Comparison of ENCODE assay signal across 8 mouse cellular contexts in genomic region chr9:21320619-21321512, GRCm38 (mm10). TPM values are rescaled to one million over a fixed set of nuclear protein-coding genes. Genes with fewer than 3 reads are reported as not detected.
DNase-seq lines count a peak whose midpoint lies in the region; ATAC-seq and TF ChIP-seq lines count a peak whose summit lies in the region.

Slc44a2 (plus strand) TSS chr9:21320698.

- H3K27ac ChIP-seq in embryonic facial prominence, embryonic 12.5 days, result no peak within 1 kb of the TSS
- peak within 1 kb of the TSS; percentile 54 for H3K27ac ChIP-seq in kidney, adult 2 months (ENCODE audit: insufficient read depth, low read depth, low read length)
- peak within 1 kb of the TSS; percentile 14 for H3K27ac ChIP-seq in limb, embryonic 12.5 days
- 0 out of 2 replicates have a peak within 1 kb of the TSS, but pooled peaks have one; percentile 45 for H3K27ac ChIP-seq in midbrain, embryonic 14.5 days (replicated peaks; ENCODE audit: low read depth, low read length)

- 1% methylated on average over 52 of the region's 52 CpGs for WGBS in embryonic facial prominence, embryonic 12.5 days
- WGBS in kidney, adult 2 months, result 4% methylated on average over 52 of the region's 52 CpGs
- WGBS in limb, embryonic 12.5 days, result under 1% methylated on average over 52 of the region's 52 CpGs
- 1% methylated on average over 52 of the region's 52 CpGs for WGBS in midbrain, embryonic 14.5 days

- peak within 1 kb of the TSS; percentile 61 for H3K9ac ChIP-seq in embryonic facial prominence, embryonic 12.5 days
- peak within 1 kb of the TSS; percentile 75 for H3K9ac ChIP-seq in limb, embryonic 12.5 days (replicated peaks)
- H3K9ac ChIP-seq in midbrain, embryonic 14.5 days (replicated peaks; ENCODE audit: low read length), result peak within 1 kb of the TSS; percentile 77

- no peak for TF ChIP-seq POLR2A in kidney, adult 2 months (IDR thresholded peaks at IDR 0.05; ENCODE audit: low read depth, low read length)

- peak; percentile 81 for ATAC-seq in embryonic facial prominence, embryonic 12.5 days (ENCODE audit: insufficient number of reproducible peaks, insufficient read depth, low FRiP score, low TSS enrichment)
- peak; percentile 89 for ATAC-seq in limb, embryonic 12.5 days (ENCODE audit: insufficient number of reproducible peaks, insufficient read depth, low FRiP score, low TSS enrichment, low read depth)
- ATAC-seq in midbrain, embryonic 14.5 days (ENCODE audit: low FRiP score, low TSS enrichment), result peak; percentile 94

- H3K4me3 ChIP-seq in embryonic facial prominence, embryonic 12.5 days, result peak within 1 kb of the TSS; percentile 56
- peak within 1 kb of the TSS; percentile 77 for H3K4me3 ChIP-seq in kidney, adult 2 months (ENCODE audit: insufficient read depth, low read depth, low read length)
- H3K4me3 ChIP-seq in limb, embryonic 12.5 days (replicated peaks), result peak within 1 kb of the TSS; percentile 71
- peak within 1 kb of the TSS; percentile 77 for H3K4me3 ChIP-seq in midbrain, embryonic 14.5 days (replicated peaks; ENCODE audit: low read depth, low read length)

- no peaks in the 10 kb centered on the region for H3K9me3 ChIP-seq in embryonic facial prominence, embryonic 12.5 days
- no peaks in the 10 kb centered on the region for H3K9me3 ChIP-seq in limb, embryonic 12.5 days
- H3K9me3 ChIP-seq in midbrain, embryonic 14.5 days (ENCODE audit: control insufficient read depth, low read length), result no peaks in the 10 kb centered on the region

- peak; percentile 81 for DNase-seq in 3134 (ENCODE audit: extremely low read depth, insufficient read length, low spot score)
- peak; percentile 91 to 94 for DNase-seq in adrenal gland, postnatal 36 days
- DNase-seq in heart, adult 18-20 months, result peak; percentile 90 to 93
- peak; percentile 89 for DNase-seq in kidney, adult 2 months
- peak; percentile 92 for DNase-seq in midbrain, embryonic 14.5 days
- peak; percentile 88 for DNase-seq in spleen, adult 12 weeks (ENCODE audit: low spot score)

- H3K27me3 ChIP-seq in embryonic facial prominence, embryonic 12.5 days, result no peaks in the 10 kb centered on the region
- no peaks in the 10 kb centered on the region for H3K27me3 ChIP-seq in kidney, adult 2 months (replicated peaks; ENCODE audit: control insufficient read depth, insufficient read depth, low read length)
- no peaks in the 10 kb centered on the region for H3K27me3 ChIP-seq in limb, embryonic 12.5 days
- no peaks in the 10 kb centered on the region for H3K27me3 ChIP-seq in midbrain, embryonic 14.5 days (ENCODE audit: control insufficient read depth, insufficient read depth, low read length)

- peak within 1 kb of the TSS; percentile 94 for H3K4me2 ChIP-seq in embryonic facial prominence, embryonic 12.5 days (replicated peaks)
- H3K4me2 ChIP-seq in limb, embryonic 12.5 days, result peak within 1 kb of the TSS; percentile 88
- H3K4me2 ChIP-seq in midbrain, embryonic 14.5 days (ENCODE audit: low read length), result peak within 1 kb of the TSS; percentile 93

- 0 out of 2 replicates have a peak, but pooled peaks cover 3% of the 10 kb centered on the region for H3K36me3 ChIP-seq in embryonic facial prominence, embryonic 12.5 days
- H3K36me3 ChIP-seq in kidney, adult 2 months (ENCODE audit: control insufficient read depth, insufficient read depth, low read length), result no peaks in the 10 kb centered on the region
- H3K36me3 ChIP-seq in limb, embryonic 12.5 days, result peaks cover 14% of the 10 kb centered on the region
- H3K36me3 ChIP-seq in midbrain, embryonic 14.5 days (ENCODE audit: control insufficient read depth, insufficient read depth, low read length), result no peaks in the 10 kb centered on the region

- H3K4me1 ChIP-seq in embryonic facial prominence, embryonic 12.5 days, result peaks cover 15% of the 10 kb centered on the region
- peaks cover 3% of the 10 kb centered on the region; the same call in 1 of the 2 replicates for H3K4me1 ChIP-seq in kidney, adult 2 months (ENCODE audit: control insufficient read depth, insufficient read depth, low read length)
- H3K4me1 ChIP-seq in limb, embryonic 12.5 days (replicated peaks), result peaks cover 16% of the 10 kb centered on the region
- peaks cover 11% of the 10 kb centered on the region for H3K4me1 ChIP-seq in midbrain, embryonic 14.5 days (ENCODE audit: control insufficient read depth, insufficient read depth, low read length)

- no peak for TF ChIP-seq CTCF in kidney, adult 2 months (conservative IDR thresholded peaks at IDR 0.05; ENCODE audit: insufficient read depth, insufficient read length, low read depth, low read length)

RNA-seq across cellular contexts. Expression of gene Slc44a2, which starts in this region (rescaled TPM):
- 10 to 100 TPM; 35.2 to 54.2 TPM for total RNA-seq in adrenal gland, postnatal 36 days (2021)
- 117 and 118 TPM in 2 replicates for polyA plus RNA-seq in embryonic facial prominence, embryonic 12.5 days (2016; fragmentation: Nextera tagmentation; extraction: Ambion mirVana)
- 10 to 100 TPM; 74.0 to 81.4 TPM for total RNA-seq in heart, adult 18-20 months (2021)
- 47.4 and 49.2 TPM in 2 replicates for polyA plus RNA-seq in kidney, adult 2 months (2012; rRNA removed)
- 103 and 110 TPM in 2 replicates for polyA plus RNA-seq in limb, embryonic 12.5 days (2016; fragmentation: Nextera tagmentation; extraction: Ambion mirVana)
- polyA plus RNA-seq in midbrain, embryonic 14.5 days (2014; fragmentation: Nextera tagmentation; extraction: Ambion mirVana), result 49.3 and 67.4 TPM in 2 replicates
